Mouse (Mus musculus): Measurements from ENCODE around the gene Skor1. TPM values are rescaled to one million over a fixed set of nuclear protein-coding genes. Genes with fewer than 3 reads are reported as not detected.

The Skor1 gene
- total and polyA plus RNA-seq, 3 experiments = 0.05 TPM; not detected in 2

DNA sequence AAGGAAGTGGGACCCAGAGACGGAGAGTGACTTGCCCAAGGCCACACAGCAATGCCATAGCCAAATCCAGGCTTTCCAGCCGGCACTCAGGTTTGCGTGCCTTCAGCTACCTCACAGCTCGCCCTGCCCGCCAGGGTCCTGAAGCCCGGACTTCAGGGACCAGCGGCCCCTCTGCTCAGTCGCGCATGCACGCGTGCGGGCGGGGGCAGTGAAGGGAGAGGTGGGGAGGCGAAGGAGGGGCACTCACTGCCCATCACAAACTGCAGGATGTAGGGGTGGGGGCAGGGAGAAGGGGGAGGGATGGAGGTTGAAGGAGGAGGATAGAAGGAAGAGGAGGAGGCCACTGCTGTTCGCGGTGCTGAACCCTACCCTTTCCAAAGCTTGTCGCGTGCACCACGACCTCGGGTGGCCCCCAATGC, 1.9 kb downstream of the Skor1 start:
- peaks cover 80% of the 10 kb centered on the region for H3K9me3 ChIP-seq (replicated peaks)
- H3K27me3 ChIP-seq (ENCODE audit: insufficient read depth, low read length) = peaks cover 20% of the 10 kb centered on the region; the same call in 1 of the 2 replicates
- no peaks in the 10 kb centered on the region for H3K36me3 ChIP-seq (replicated peaks)
- no peak for TF ChIP-seq TAL1 (conservative IDR thresholded peaks at IDR 0.05; ENCODE audit: low read depth, low read length)
- no peak for TF ChIP-seq GATA2 (IDR thresholded peaks at IDR 0.05; ENCODE audit: borderline replicate concordance, low read depth, low read length)
- no peak for TF ChIP-seq GATA1 (IDR thresholded peaks at IDR 0.05; ENCODE audit: borderline replicate concordance, low read length)
- TF ChIP-seq CTCF (IDR thresholded peaks at IDR 0.05; ENCODE audit: low read depth, low read length) = no peak
- TF ChIP-seq POLR2AphosphoS5 (IDR thresholded peaks at IDR 0.05; ENCODE audit: insufficient replicate concordance, low read depth, low read length) = no peak
- no peaks in the 10 kb centered on the region for H3K4me1 ChIP-seq (ENCODE audit: insufficient read depth, low read depth, low read length)
- DNase-seq (ENCODE audit: low spot score) (no peak), ATAC-seq (ENCODE audit: extremely low read depth, insufficient number of reproducible peaks, low FRiP score, poor library complexity, severe bottlenecking) (no peak)
- no peak overlapping the region for H3K4me3 ChIP-seq (ENCODE audit: low read depth, low read length)

DNA sequence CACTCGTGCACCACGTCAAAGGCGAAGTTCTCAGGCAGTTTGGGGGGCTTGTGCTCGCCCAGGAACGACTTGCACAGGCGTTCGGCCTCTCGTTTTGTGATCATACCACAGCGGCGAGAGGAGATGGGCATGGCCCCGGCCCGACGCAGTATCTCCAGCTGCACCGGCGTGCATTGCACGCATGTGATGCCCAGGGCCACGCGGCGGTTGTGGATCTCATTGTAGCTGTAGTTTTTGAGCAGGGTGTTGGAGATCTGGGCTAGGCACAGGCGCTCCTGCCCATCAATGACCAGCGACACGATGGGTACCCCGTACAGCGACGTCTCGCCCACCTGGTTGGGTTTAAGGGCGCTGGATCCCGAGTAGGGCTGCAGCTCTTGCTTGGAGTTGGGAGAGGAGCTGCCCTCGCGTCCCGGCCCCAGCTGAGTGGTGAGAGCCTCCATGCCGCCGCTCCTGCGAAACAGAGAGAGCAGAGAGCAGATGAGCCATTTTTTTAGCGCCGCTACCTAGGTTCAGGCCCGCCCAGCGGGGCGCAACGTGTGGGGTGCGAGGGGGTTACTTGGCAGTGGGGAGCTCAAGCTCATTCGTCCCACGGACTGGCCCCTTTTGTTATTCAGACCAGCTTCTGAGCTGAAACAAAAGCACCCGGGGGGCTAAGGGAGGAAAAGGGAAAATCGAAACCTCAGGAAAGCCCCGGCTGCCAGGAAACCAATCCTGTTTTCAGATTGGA, 2.5 kb downstream of the Skor1 start:
- peak overlapping the region; percentile 23; the same call in 1 of the 2 replicates for H3K4me3 ChIP-seq (ENCODE audit: low read depth, low read length)
- H3K9me3 ChIP-seq (replicated peaks) = peaks cover 80% of the 10 kb centered on the region
- peaks cover 22% of the 10 kb centered on the region for H3K27me3 ChIP-seq (ENCODE audit: insufficient read depth, low read length)

DNA sequence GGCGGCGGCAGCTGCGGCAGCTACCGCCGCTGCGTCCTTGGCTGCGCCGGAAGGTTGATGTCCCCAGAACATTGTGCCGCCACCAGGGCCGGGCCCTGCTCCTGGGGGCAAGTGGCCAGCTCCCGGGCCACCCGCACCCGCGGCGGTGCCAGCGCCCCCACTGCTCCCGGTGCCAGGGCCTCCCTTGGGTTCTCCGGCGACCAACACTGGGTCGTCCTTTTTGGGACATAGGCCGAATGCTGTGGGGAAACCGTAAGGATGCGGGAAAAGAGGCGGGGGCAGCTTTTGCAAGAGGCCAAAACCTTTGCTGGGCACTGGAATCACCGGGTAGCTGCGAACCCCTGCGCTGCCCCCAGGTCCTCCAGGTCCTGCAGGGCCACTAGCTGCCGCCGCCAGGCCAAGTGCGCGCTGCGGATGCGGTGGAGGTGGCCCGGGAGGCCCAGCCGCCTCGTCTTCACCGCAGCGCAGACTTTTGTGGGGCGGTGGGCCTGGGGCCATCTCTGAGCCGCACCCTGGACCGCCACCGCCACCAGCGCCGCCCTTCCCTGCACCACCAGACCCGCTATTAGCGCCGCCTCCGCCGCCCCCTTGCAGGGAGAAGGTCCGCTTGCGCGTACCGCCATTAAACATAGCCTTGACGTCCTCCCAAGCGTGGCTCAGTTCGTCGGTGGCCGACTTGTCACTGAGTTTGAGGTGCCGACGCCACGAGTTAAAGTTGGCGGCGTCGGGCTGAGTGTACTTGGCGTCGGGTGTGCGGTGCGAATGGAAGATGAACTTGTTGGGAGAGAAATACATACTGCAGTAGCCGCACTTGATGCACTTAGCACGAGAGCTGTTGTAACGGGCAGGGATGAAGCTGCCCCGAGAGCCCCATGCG, 3.3 kb downstream of the Skor1 start:
- Histone ChIP-seq H3K27me3 (ENCODE audit: insufficient read depth, low read length) (peaks cover 24% of the 10 kb centered on the region), H3K9me3 (replicated peaks) (peaks cover 80% of the 10 kb centered on the region), H3K36me3 (replicated peaks) (no peaks in the 10 kb centered on the region), H3K4me1 (ENCODE audit: insufficient read depth, low read depth, low read length) (no peaks in the 10 kb centered on the region), H3K4me3 (ENCODE audit: low read depth, low read length) (peak overlapping the region; percentile 38; the same call in 1 of the 2 replicates)
- no peak for TF ChIP-seq GATA1 (IDR thresholded peaks at IDR 0.05; ENCODE audit: borderline replicate concordance, low read length)
- TF ChIP-seq POLR2AphosphoS5 (IDR thresholded peaks at IDR 0.05; ENCODE audit: insufficient replicate concordance, low read depth, low read length) = no peak
- TF ChIP-seq GATA2 (IDR thresholded peaks at IDR 0.05; ENCODE audit: borderline replicate concordance, low read depth, low read length) = no peak
- no peak for TF ChIP-seq TAL1 (conservative IDR thresholded peaks at IDR 0.05; ENCODE audit: low read depth, low read length)
- no peak for TF ChIP-seq CTCF (IDR thresholded peaks at IDR 0.05; ENCODE audit: low read depth, low read length)
- ATAC-seq (ENCODE audit: extremely low read depth, insufficient number of reproducible peaks, low FRiP score, poor library complexity, severe bottlenecking) = no peak
- no peak for DNase-seq (ENCODE audit: low spot score)

More for the DNA sequence above, 2.5 kb downstream of the Skor1 start:
- TF ChIP-seq POLR2AphosphoS5 (IDR thresholded peaks at IDR 0.05; ENCODE audit: insufficient replicate concordance, low read depth, low read length) = no peak
- DNase-seq (ENCODE audit: low spot score) (no peak), ATAC-seq (ENCODE audit: extremely low read depth, insufficient number of reproducible peaks, low FRiP score, poor library complexity, severe bottlenecking) (no peak)
- H3K36me3 ChIP-seq (replicated peaks) = no peaks in the 10 kb centered on the region
- no peaks in the 10 kb centered on the region for H3K4me1 ChIP-seq (ENCODE audit: insufficient read depth, low read depth, low read length)

DNA sequence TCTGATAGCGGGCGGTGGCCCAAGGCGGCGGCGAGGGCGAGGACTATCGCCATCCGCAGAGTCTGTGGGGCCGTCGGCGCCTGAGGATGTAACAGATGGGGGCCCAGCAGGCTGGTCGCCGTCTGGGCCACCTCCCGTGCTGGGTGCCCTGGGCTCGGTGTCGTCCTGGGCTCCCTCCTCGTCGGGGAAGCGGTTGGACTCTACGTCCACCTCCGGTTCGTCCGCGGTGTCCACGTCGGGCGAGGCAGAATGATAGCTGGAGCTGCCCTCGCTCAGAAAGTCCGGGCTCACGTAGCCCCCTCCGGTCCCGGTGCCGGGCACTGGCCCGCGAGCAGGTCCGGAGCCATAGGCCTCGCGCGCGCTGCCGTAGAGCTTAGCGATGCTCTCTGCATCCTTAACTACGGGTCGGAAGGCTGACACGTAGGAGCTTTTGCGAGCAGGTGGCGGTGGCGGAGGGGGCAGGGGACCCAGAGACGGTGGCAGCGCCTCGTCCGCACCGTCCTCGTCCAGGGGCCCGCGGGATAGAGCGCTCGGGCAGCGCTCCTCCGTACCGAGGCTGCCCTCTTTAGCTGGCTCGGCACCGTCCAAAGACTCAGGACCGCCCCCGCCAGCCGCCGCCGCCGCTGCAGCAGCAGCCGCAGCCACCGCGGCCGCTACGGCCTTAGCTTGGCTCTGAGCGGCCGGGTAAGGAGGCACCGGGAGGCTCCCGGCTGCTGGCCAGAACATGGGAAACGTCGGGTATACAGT, 4.1 kb downstream of the Skor1 start:
- DNase-seq (ENCODE audit: low spot score) (no peak), ATAC-seq (ENCODE audit: extremely low read depth, insufficient number of reproducible peaks, low FRiP score, poor library complexity, severe bottlenecking) (no peak)
- peaks cover 32% of the 10 kb centered on the region for H3K27me3 ChIP-seq (ENCODE audit: insufficient read depth, low read length)
- no peaks in the 10 kb centered on the region for H3K4me1 ChIP-seq (ENCODE audit: insufficient read depth, low read depth, low read length)
- no peaks in the 10 kb centered on the region for H3K36me3 ChIP-seq (replicated peaks)
- peak overlapping the region; percentile 38; the same call in 1 of the 2 replicates for H3K4me3 ChIP-seq (ENCODE audit: low read depth, low read length)
- peaks cover 75% of the 10 kb centered on the region for H3K9me3 ChIP-seq (replicated peaks)
- TF ChIP-seq CTCF (IDR thresholded peaks at IDR 0.05; ENCODE audit: low read depth, low read length) = no peak
- TF ChIP-seq TAL1 (conservative IDR thresholded peaks at IDR 0.05; ENCODE audit: low read depth, low read length) = no peak
- no peak for TF ChIP-seq POLR2AphosphoS5 (IDR thresholded peaks at IDR 0.05; ENCODE audit: insufficient replicate concordance, low read depth, low read length)
- TF ChIP-seq GATA2 (IDR thresholded peaks at IDR 0.05; ENCODE audit: borderline replicate concordance, low read depth, low read length) = no peak
- no peak for TF ChIP-seq GATA1 (IDR thresholded peaks at IDR 0.05; ENCODE audit: borderline replicate concordance, low read length)

DNA sequence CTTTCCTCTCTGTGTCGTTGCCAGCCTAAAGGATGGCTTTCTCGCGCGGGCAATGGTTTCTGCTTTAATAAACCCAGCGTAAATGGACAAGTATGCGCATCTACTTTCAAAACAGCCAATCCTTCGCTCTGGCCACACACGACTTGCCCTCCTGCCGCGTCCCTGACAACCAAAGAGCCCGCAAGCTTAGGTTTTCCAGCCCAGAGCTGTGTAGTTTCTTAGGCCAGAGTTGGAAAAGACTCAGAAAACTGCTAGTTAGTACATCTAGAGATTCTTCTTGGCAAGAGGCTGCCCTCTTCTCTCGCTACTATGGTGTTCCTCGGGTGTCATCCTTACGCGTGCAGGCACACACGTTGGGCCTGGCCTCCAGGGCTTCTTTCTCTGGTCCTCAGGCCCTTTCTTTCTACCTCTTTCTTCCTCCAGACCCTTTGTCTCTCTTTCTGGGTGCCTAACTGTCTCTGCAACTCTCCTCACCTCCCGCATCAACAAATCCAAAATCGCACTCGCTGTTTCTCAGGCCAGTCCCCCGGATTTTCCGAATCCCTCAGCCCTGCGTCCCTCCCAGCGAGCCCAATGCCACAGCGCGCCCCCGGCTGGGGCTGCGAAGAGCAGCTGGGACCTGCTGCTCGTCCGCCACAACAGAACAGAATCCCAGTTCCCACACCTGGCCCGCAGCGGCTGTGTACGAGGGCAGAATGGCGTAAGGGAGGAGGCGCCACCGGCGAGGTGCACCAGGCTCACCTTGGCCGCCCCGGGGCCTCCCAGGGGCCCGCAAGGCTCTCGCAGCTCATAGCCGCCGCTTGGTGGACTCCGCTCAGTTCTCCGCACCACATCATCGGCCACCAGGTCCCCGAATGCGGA, 4.9 kb downstream of the Skor1 start:
- no peak for DNase-seq (ENCODE audit: low spot score)
- peaks cover 67% of the 10 kb centered on the region for H3K9me3 ChIP-seq (replicated peaks)
- H3K36me3 ChIP-seq (replicated peaks) = no peaks in the 10 kb centered on the region
- TF ChIP-seq CTCF (IDR thresholded peaks at IDR 0.05; ENCODE audit: low read depth, low read length) = no peak
- TF ChIP-seq TAL1 (conservative IDR thresholded peaks at IDR 0.05; ENCODE audit: low read depth, low read length) = no peak
- no peak for TF ChIP-seq POLR2AphosphoS5 (IDR thresholded peaks at IDR 0.05; ENCODE audit: insufficient replicate concordance, low read depth, low read length)
- TF ChIP-seq GATA1 (IDR thresholded peaks at IDR 0.05; ENCODE audit: borderline replicate concordance, low read length) = no peak
- no peak for TF ChIP-seq GATA2 (IDR thresholded peaks at IDR 0.05; ENCODE audit: borderline replicate concordance, low read depth, low read length)
- H3K4me3 ChIP-seq (ENCODE audit: low read depth, low read length) = peak overlapping the region; percentile 38; the same call in 1 of the 2 replicates
- no peaks in the 10 kb centered on the region for H3K4me1 ChIP-seq (ENCODE audit: insufficient read depth, low read depth, low read length)
- peaks cover 40% of the 10 kb centered on the region for H3K27me3 ChIP-seq (ENCODE audit: insufficient read depth, low read length)
- ATAC-seq (ENCODE audit: extremely low read depth, insufficient number of reproducible peaks, low FRiP score, poor library complexity, severe bottlenecking) = no peak
